Mouse (Mus musculus) liver (tissue): ENCODE results near the gene Uspl1.

Experiments
- DNase-seq: peaks from one replicate; pipeline ENCODE4 v3.0.0-alpha.2; 2020; ENCODE audit warnings: mixed read lengths

The Uspl1 gene

GRCm38 (mm10) chr5:149168816-149169215 lies 15.3 kb upstream of the Uspl1 start:
- no peak for DNase-seq

- no peak for DNase-seq
These were observed 13.1 kb upstream of the Uspl1 start for GRCm38 (mm10) chr5:149170841-149171588.

GRCm38 (mm10) chr5:149172246-149172645 lies 11.9 kb upstream of the Uspl1 start:
- no peak for DNase-seq

- DNase-seq: no peak
These were observed 9.6 kb upstream of the Uspl1 start for GRCm38 (mm10) chr5:149174527-149174926.

GRCm38 (mm10) chr5:149175736-149176135 lies 8.4 kb upstream of the Uspl1 start:
- DNase-seq: no peak

- DNase-seq: no peak
These were observed 6.1 kb upstream of the Uspl1 start for GRCm38 (mm10) chr5:149178095-149178494.

GRCm38 (mm10) chr5:149179826-149180225 lies 4.3 kb upstream of the Uspl1 start:
- DNase-seq: no peak

GRCm38 (mm10) chr5:149182186-149182870 lies 1.8 kb upstream of the Uspl1 start:
- DNase-seq: no peak

- no peak for DNase-seq
These were observed 1.0 kb upstream of the Uspl1 start for GRCm38 (mm10) chr5:149183122-149183521.

- DNase-seq: no peak
These were observed 438 bp upstream of the Uspl1 start for GRCm38 (mm10) chr5:149183721-149184103.

- DNase-seq: peak; percentile 62
These were observed 665 bp downstream of the Uspl1 start for GRCm38 (mm10) chr5:149184844-149185186.

- no peak for DNase-seq
These were observed 1.7 kb downstream of the Uspl1 start for GRCm38 (mm10) chr5:149185806-149186205.

GRCm38 (mm10) chr5:149190160-149190559 lies 6.0 kb downstream of the Uspl1 start:
- no peak for DNase-seq

GRCm38 (mm10) chr5:149196611-149197010 lies 12.5 kb downstream of the Uspl1 start:
- no peak for DNase-seq

- no peak for DNase-seq
These were observed 14.6 kb downstream of the Uspl1 start for GRCm38 (mm10) chr5:149198782-149199181.

GRCm38 (mm10) chr5:149202941-149203340 lies 18.8 kb downstream of the Uspl1 start:
- DNase-seq: no peak

- no peak for DNase-seq
These were observed 19.7 kb downstream of the Uspl1 start for GRCm38 (mm10) chr5:149203796-149204375.

GRCm38 (mm10) chr5:149204822-149205221 lies 20.7 kb downstream of the Uspl1 start:
- no peak for DNase-seq

- DNase-seq: no peak
These were observed 21.1 kb downstream of the Uspl1 start for GRCm38 (mm10) chr5:149205265-149205664.

- no peak for DNase-seq
These were observed 22.1 kb downstream of the Uspl1 start for GRCm38 (mm10) chr5:149206286-149206685.

- DNase-seq: no peak
These were observed 23.5 kb downstream of the Uspl1 start for GRCm38 (mm10) chr5:149207661-149208060.

GRCm38 (mm10) chr5:149208776-149209175 lies 24.6 kb downstream of the Uspl1 start:
- no peak for DNase-seq

GRCm38 (mm10) chr5:149209328-149209727 lies 25.2 kb downstream of the Uspl1 start:
- no peak for DNase-seq

GRCm38 (mm10) chr5:149211041-149211440 lies 26.9 kb downstream of the Uspl1 start:
- no peak for DNase-seq
